Mouse (Mus musculus) adrenal gland, postnatal 10 days (tissue): ENCODE results near the gene Pknox1. TPM values are rescaled to one million over a fixed set of nuclear protein-coding genes. Genes with fewer than 3 reads are reported as not detected.
"Not testable (repeated sequence)": the region's sequence is repeated elsewhere in the genome, so short reads cannot be mapped to it uniquely, and the experiment has no call there.

ENCODE experiments used
- DNase-seq: peaks from one replicate; pipeline ENCODE4 v3.0.0; 2021; ENCODE audit warnings: mixed read lengths
- total RNA-seq, 2 experiments: library from RNA; stranded (reverse); gene quantifications; 2 replicates each; pipeline ENCODE4 v1.2.3; 2021

Pknox1 gene
- total RNA-seq, 2 experiments from 2014 or later: 15.4 to 21.8 TPM

DNA sequence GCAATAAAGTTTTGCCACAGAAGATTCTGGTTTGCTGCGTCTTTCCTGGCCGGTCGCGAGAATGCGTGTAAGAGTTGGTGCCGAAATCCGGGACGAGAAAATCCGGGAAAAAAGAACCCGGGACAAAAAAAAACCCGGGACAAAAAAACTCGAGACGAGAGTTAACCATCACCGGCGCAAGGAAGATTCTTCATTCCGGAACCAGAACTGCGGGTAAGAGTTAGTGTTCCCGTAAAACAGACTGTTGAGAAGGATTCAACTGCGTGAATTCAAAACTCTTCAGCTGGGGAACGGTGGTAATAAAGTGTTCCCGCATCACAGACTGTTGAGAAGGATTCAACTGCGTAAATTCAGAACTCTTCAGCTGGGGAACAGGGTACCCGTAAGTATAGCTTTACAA lies 11.9 kb upstream of the Pknox1 start:
- DNase-seq: not testable (repeated sequence)

GRCm38 (mm10) chr17:31556253-31556652 lies 8.3 kb upstream of the Pknox1 start:
- DNase-seq: no peak

DNA sequence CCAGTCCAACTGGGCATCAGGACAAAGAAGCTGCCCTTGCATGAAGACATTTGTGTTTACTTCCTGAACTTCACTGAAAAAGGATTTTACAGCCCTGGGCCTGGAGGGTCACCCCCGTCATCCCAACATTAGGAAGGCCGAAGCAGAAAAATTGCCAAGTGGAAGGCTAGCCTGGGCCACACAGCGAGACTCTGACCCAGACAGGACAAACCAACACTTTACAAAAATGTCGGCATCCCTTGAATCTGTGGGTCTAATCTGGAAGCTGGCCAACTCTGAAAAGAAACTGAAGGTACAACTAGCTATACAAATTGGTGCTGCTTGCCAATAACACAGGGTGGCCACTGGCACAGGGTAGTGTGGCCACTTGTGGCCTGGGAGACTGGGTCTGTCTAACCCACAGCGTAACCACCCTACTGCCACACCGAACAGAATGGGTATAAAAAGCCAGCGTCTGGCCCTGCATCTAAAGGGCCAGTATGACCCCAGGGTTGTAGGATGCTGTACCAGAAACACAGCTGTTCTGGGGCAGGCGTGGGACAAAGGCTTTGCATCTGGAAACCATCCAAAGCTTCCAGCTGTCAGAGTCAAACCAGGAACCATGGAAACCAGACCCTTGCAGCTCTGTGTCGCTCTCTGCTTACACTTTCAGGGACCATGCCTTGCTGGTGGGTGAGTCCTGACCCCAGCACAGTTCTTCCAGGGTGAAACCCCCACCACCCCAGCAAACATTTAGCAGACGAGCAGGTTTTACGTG lies 7.2 kb upstream of the Pknox1 start:
- no peak for DNase-seq

GRCm38 (mm10) chr17:31557947-31558542 lies 6.5 kb upstream of the Pknox1 start:
- DNase-seq: no peak

- DNase-seq: no peak
Observed at GRCm38 (mm10) chr17:31559021-31559789, 5.3 kb upstream of the Pknox1 start.

DNA sequence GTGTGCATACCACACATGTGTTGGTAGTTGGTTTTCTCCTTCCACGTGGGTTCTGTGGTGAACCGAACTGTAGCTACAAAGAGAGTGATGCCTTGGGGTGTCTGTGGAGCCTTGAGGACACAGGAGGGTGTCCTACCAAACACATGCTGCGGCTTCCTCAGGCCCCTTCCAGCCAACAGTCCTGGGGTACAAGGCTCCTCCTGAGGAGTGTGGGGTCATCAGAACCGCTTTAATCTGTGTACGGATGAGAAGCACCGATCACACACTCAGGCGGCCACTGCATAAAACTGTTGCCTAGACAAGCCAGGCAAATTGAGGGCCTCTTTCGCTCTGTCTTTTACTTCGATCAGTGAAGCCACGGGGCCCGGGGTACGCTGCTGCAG lies 911 bp upstream of the Pknox1 start:
- DNase-seq: peak; percentile 51

DNA sequence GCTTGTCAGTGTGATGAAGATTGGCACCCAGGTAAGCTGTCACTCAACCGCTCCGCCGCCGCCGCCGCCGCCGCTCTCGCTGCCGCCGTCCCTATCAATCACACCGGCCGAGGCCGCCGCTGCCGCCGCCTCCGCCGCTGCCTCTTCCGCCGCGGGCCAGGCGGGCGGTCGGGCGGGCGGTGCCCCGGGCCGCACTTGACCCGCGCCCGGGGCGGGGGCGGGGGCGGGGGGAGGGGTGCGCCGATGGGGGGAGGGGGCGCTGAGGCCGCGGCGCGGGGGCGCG lies 265 bp downstream of the Pknox1 start:
- DNase-seq: no peak

- DNase-seq: peak; percentile 77
Observed at GRCm38 (mm10) chr17:31565141-31566056, 865 bp downstream of the Pknox1 start.

GRCm38 (mm10) chr17:31566276-31566675 lies 1.7 kb downstream of the Pknox1 start:
- DNase-seq: no peak

DNA sequence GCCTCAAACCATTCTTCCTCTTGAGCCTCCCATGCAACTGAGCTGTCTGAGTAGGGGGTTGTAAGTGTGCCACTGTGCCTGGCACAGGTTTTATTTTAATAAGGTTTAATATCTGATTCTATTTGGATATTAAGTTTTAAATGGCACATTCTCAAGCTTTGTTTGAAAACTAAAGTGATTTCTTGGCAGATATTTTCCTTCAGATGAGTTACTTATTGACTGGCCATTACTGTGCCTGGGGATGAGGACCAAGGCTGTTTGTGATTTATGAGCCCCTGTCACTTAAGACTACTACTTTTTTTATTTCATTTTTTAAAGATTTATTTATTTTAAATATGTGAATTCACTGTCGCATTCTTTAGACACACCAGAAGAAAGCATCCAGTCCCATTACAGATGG lies 5.2 kb downstream of the Pknox1 start:
- DNase-seq: no peak

- DNase-seq: peak; percentile 30
Observed at GRCm38 (mm10) chr17:31570321-31570925, 5.9 kb downstream of the Pknox1 start.

DNA sequence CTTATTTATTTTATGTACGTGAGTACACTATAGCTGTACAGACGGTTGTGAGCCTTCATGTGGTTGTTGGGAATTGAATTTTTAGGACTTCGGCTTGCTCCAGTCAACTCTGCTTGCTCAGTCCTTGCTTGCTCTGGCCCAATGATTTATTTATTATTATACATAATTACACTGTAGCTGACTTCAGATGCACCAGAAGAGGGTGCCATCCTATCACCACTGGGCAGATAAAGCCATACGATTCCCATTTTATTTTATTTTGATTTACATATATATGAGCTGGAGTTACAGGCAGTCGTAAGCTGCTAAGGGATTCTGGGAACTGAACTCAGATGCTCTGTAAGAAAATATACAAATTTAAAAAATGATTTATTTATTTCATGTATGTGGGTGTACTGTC lies 7.2 kb downstream of the Pknox1 start:
- DNase-seq: no peak

DNA sequence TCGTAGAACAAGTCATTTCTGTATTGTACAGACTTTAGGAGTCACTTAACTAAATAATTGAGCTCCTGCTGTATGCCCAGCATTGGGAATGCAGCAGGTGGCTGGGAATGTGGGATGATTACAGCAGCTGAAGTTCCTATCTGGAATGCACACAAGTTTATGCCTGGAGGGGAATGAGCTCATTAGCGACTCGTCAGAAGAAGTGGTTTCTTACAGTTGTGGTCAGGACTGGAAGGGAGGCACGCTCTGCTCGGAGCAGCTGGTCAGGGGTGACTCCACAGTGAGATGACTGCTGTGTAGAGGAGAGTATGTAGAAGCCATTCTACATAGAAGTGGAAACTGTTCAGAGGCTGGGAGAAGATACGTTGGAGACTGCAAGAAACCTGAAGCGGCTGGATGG lies 10.1 kb downstream of the Pknox1 start:
- DNase-seq: no peak

GRCm38 (mm10) chr17:31576394-31577175 lies 12.1 kb downstream of the Pknox1 start:
- DNase-seq: no peak

DNA sequence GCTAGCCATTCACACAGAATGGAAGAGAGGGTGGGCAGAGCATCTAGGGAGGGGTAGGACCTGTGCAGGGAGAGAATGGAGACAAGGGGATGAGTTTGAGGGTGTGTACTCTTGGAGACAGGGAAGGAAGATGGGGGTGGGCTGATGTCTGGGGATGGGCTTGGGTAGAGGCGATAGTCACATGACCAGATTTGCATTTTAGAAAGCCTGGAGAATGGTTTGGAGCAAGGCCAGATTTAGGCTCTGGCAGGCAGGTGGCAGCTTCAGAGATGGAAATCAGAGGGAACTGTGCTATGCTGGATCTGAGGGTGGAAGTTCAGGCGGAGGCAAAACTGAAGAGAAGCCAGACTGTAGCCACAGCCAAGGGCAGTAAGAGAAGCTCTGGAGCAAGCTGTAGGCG lies 15.8 kb downstream of the Pknox1 start:
- no peak for DNase-seq

DNA sequence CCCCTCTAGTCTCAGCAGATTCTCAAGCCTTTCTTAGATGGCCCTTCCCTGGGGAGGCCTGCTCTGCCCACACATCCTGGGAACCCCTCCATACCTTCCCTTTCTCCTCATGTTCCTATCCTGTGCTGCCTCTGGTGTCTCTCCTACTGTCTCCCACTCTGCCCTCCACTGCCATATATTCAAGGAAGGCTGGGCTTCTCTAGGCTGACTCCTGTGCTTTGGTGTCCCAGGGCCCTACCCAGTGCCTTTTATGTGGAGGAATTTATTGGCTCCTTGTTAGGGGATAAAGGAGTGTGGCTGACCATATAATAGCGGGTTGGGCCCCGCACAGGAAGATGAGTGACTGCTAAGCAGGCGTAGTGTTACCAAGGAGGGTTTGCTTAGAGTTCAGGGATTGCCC lies 18.7 kb downstream of the Pknox1 start:
- DNase-seq: no peak

DNA sequence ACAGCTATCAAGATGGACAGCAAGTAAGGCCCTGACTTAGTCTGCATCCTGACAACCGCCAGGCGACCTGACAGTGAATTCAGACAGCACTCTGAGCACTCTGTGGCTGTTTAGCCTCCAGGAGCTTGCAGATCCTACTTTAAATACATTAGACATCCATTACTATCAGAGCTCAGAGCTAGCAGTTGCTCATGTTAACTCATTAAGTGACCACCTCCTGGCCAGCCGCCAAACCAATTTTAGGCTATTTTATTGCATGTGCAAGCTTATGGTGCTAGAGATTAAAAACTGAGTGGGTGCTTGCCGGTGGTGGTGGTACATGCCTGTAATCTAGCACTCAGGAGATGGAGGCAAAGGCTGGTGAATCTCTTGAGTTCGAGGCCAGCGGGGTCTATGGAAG lies 19.2 kb downstream of the Pknox1 start:
- no peak for DNase-seq

GRCm38 (mm10) chr17:31588115-31588514 lies 23.6 kb downstream of the Pknox1 start:
- no peak for DNase-seq

DNA sequence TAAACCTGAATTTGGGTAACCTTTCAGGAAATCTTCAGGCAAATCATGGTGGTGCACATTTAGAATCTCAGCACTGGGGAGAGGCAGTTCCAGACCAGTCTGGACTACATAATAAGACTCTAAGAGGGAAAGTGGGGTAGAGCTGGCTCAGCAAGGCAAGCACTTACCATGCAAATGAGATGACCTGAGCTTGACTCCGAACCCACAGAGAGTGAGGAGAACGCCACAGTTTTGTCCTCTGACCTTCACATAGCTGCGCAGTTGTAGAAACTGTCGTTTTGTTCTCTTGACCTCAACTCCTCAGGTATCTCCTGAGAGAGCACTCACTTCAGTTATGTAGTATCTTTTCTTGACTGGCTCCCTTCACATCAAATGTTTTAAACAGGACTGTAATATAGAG lies 24.2 kb downstream of the Pknox1 start:
- no peak for DNase-seq

- DNase-seq: no peak
Observed at GRCm38 (mm10) chr17:31590846-31591245, 26.3 kb downstream of the Pknox1 start.

GRCm38 (mm10) chr17:31594590-31594989 lies 30.1 kb downstream of the Pknox1 start:
- DNase-seq: no peak
